ENCODE assay signal across 11 mouse cellular contexts in genomic region chr2:122826302-122826701, GRCm38 (mm10).
DNase-seq lines count a peak whose midpoint lies in the region; ATAC-seq and TF ChIP-seq lines count a peak whose summit lies in the region.
"Had no signal": no experiment of that assay in that cellular context is flagged by ENCODE, and none has a peak within 500 bp of the region (broad histone marks: within the 10 kb centered on the region; RNA-seq: fewer than 3 reads in every experiment).

No protein-coding gene starts in this region.

- H3K9ac ChIP-seq in intestine, postnatal 0 days (ENCODE audit: low read depth, low read length), result no peak overlapping the region
- H3K9ac ChIP-seq in intestine, embryonic 16.5 days (ENCODE audit: low read depth, low read length), result no peak overlapping the region
- no peak overlapping the region for H3K9ac ChIP-seq in neural tube, embryonic 13.5 days
- H3K9ac ChIP-seq in hindbrain, postnatal 0 days (replicated peaks; ENCODE audit: low read length), result no peak overlapping the region
- H3K9ac ChIP-seq: intestine, embryonic 15.5 days had no signal

- no peaks in the 10 kb centered on the region for H3K36me3 ChIP-seq in intestine, postnatal 0 days (ENCODE audit: control insufficient read depth, insufficient read depth)
- no peaks in the 10 kb centered on the region for H3K36me3 ChIP-seq in intestine, embryonic 16.5 days (ENCODE audit: control insufficient read depth, insufficient read depth, low read length)
- H3K36me3 ChIP-seq in neural tube, embryonic 13.5 days, result no peaks in the 10 kb centered on the region
- no peaks in the 10 kb centered on the region for H3K36me3 ChIP-seq in hindbrain, postnatal 0 days (ENCODE audit: insufficient read depth, low read length)
- H3K36me3 ChIP-seq: intestine, embryonic 15.5 days had no signal

- no peak overlapping the region for H3K4me3 ChIP-seq in intestine, postnatal 0 days (ENCODE audit: low read depth, low read length)
- H3K4me3 ChIP-seq in intestine, embryonic 16.5 days (ENCODE audit: low read length), result no peak overlapping the region
- H3K4me3 ChIP-seq in neural tube, embryonic 13.5 days, result no peak overlapping the region
- no peak overlapping the region for H3K4me3 ChIP-seq in hindbrain, postnatal 0 days (ENCODE audit: low read length)
- H3K4me3 ChIP-seq: intestine, embryonic 15.5 days had no signal

- 75% methylated on average over 3 of the region's 3 CpGs for WGBS in intestine, postnatal 0 days
- WGBS in intestine, embryonic 16.5 days, result 55% methylated on average over 3 of the region's 3 CpGs
- 40% methylated on average over 3 of the region's 3 CpGs for WGBS in neural tube, embryonic 13.5 days
- 43% methylated on average over 3 of the region's 3 CpGs for WGBS in hindbrain, postnatal 0 days

- no peaks in the 10 kb centered on the region for H3K9me3 ChIP-seq in intestine, postnatal 0 days (ENCODE audit: control insufficient read depth)
- H3K9me3 ChIP-seq in intestine, embryonic 16.5 days (ENCODE audit: control insufficient read depth, low read length), result no peaks in the 10 kb centered on the region
- no peaks in the 10 kb centered on the region for H3K9me3 ChIP-seq in neural tube, embryonic 13.5 days
- no peaks in the 10 kb centered on the region for H3K9me3 ChIP-seq in hindbrain, postnatal 0 days (ENCODE audit: low read length)
- H3K9me3 ChIP-seq: intestine, embryonic 15.5 days had no signal

- no peaks in the 10 kb centered on the region for H3K27me3 ChIP-seq in intestine, postnatal 0 days (replicated peaks; ENCODE audit: control insufficient read depth, insufficient read depth, low read length)
- H3K27me3 ChIP-seq in intestine, embryonic 16.5 days (replicated peaks; ENCODE audit: control insufficient read depth, insufficient read depth, low read length), result no peaks in the 10 kb centered on the region
- H3K27me3 ChIP-seq in neural tube, embryonic 13.5 days, result no peaks in the 10 kb centered on the region
- H3K27me3 ChIP-seq in hindbrain, postnatal 0 days (ENCODE audit: insufficient read depth, low read length), result no peaks in the 10 kb centered on the region
- H3K27me3 ChIP-seq: intestine, embryonic 15.5 days had no signal

- no peak overlapping the region for H3K4me2 ChIP-seq in intestine, postnatal 0 days (replicated peaks; ENCODE audit: low read depth)
- no peak overlapping the region for H3K4me2 ChIP-seq in intestine, embryonic 16.5 days (ENCODE audit: low read depth, low read length)
- H3K4me2 ChIP-seq in neural tube, embryonic 13.5 days, result no peak overlapping the region
- no peak overlapping the region for H3K4me2 ChIP-seq in hindbrain, postnatal 0 days (ENCODE audit: low read depth, low read length)

- H3K4me1 ChIP-seq in intestine, postnatal 0 days (replicated peaks; ENCODE audit: control insufficient read depth, insufficient read depth, low read length), result 0 out of 2 replicates have a peak, but pooled peaks cover 2% of the 10 kb centered on the region
- H3K4me1 ChIP-seq in intestine, embryonic 16.5 days (ENCODE audit: control insufficient read depth, insufficient read depth, low read length), result no peaks in the 10 kb centered on the region
- H3K4me1 ChIP-seq in neural tube, embryonic 13.5 days (replicated peaks), result peaks cover 9% of the 10 kb centered on the region; the same call in 1 of the 2 replicates
- H3K4me1 ChIP-seq in hindbrain, postnatal 0 days (ENCODE audit: insufficient read depth, low read length), result no peaks in the 10 kb centered on the region
- H3K4me1 ChIP-seq: intestine, embryonic 15.5 days had no signal

- 0 out of 2 replicates have a peak, but pooled peaks have one; percentile 10 for TF ChIP-seq CTCF in intestine, postnatal 0 days (IDR thresholded peaks at IDR 0.05; ENCODE audit: low read depth)
- TF ChIP-seq CTCF in hindbrain, postnatal 0 days (IDR thresholded peaks at IDR 0.05; ENCODE audit: low read depth), result peak; percentile 54

- no peak overlapping the region for H3K27ac ChIP-seq in intestine, postnatal 0 days (ENCODE audit: low read depth, low read length)
- no peak overlapping the region for H3K27ac ChIP-seq in intestine, embryonic 16.5 days (ENCODE audit: low read length)
- peak overlapping the region; percentile 67; the same call in 1 of the 2 replicates for H3K27ac ChIP-seq in neural tube, embryonic 13.5 days (replicated peaks)
- H3K27ac ChIP-seq in hindbrain, postnatal 0 days, result no peak overlapping the region
- H3K27ac ChIP-seq: intestine, embryonic 15.5 days had no signal

- no peak for ATAC-seq in intestine, postnatal 0 days
- no peak for ATAC-seq in intestine, embryonic 16.5 days
- peak; percentile 75 for ATAC-seq in neural tube, embryonic 13.5 days (ENCODE audit: low read depth)
- ATAC-seq in hindbrain, postnatal 0 days, result no peak
- ATAC-seq: CD4-positive, CD25-positive, alpha-beta regulatory T cell, adult 4 months; intestine, embryonic 15.5 days had no signal

- DNase-seq in neural tube, embryonic 10.5 days (ENCODE audit: extremely low spot score, low spot score), result no peak
- peak; percentile 78 for DNase-seq in hindbrain, postnatal 0 days (ENCODE audit: low spot score)
- DNase-seq in adrenal gland, adult 2 months, result no peak
- no peak for DNase-seq in urinary bladder, postnatal 4 days (ENCODE audit: low spot score in 2 of 2)
- DNase-seq: cerebellum, adult 2 months; heart, adult 18-20 months had no signal
